Mouse (Mus musculus) lung, embryonic 14.5 days (tissue): ENCODE measurements at regions not wholly inside any gene's neighbourhood (a gene's known extent, or its start where the extent isn't known, plus 50 kb on each side); places are given as distances from the start of the nearest gene placed in this dataset.

Experiments used
- ATAC-seq: fragments of 200-750 bp; cut with Nextera tagmentation; 2 replicates; pipeline ENCODE4 v1.8.0; 2017; ENCODE audit warnings: mild to moderate bottlenecking, moderate TSS enrichment, moderate library complexity; ENCODE audit not compliant: insufficient read depth
- DNase-seq: peaks from one replicate; pipeline ENCODE4 v3.0.0-alpha.2; 2015
- H3K27ac ChIP-seq: fragments of 300-500 bp; sonication (generic); 2 replicates; pipeline ENCODE4 v1.5.1; 2014; ENCODE audit warnings: low read depth, mild to moderate bottlenecking, moderate library complexity
- H3K27me3 ChIP-seq: fragments of 300-500 bp; sonication (generic); 2 replicates; pipeline ENCODE4 v1.6.1; 2014; ENCODE audit warnings: low read length, control low read depth; ENCODE audit not compliant: insufficient read depth
- H3K36me3 ChIP-seq: fragments of 300-500 bp; sonication (generic); 2 replicates; pipeline ENCODE4 v1.6.1; 2014; ENCODE audit warnings: control low read depth; ENCODE audit not compliant: insufficient read depth
- H3K4me1 ChIP-seq: fragments of 300-500 bp; sonication (generic); 2 replicates; pipeline ENCODE4 v1.6.1; 2014; ENCODE audit warnings: antibody characterized with exemption, control low read depth; ENCODE audit not compliant: insufficient read depth
- H3K4me2 ChIP-seq: fragments of 300-500 bp; sonication (generic); 2 replicates; pipeline ENCODE4 v1.6.1; 2014; ENCODE audit warnings: mild to moderate bottlenecking
- H3K4me3 ChIP-seq: fragments of 300-500 bp; sonication (generic); 2 replicates; pipeline ENCODE4 v1.5.1; 2014; ENCODE audit warnings: low read depth, low read length
- H3K9ac ChIP-seq: fragments of 300-500 bp; sonication (generic); 2 replicates; pipeline ENCODE4 v1.6.1; 2014
- H3K9me3 ChIP-seq: fragments of 300-500 bp; sonication (generic); 2 replicates; pipeline ENCODE4 v1.6.1; 2016; ENCODE audit warnings: low read depth, low read length, control low read depth
- CTCF ChIP-seq: IDR thresholded peaks from 2 replicates; pipeline ENCODE4 v1.5.1; 2016; ENCODE audit warnings: antibody characterized with exemption, low read depth
- WGBS: fragments of 180-500 bp; shearing (Covaris S2); extraction: QIAGEN DNeasy Blood & Tissue Kit; methylation state at CpG from one replicate; pipeline ENCODE4 v1.1.7; 2014; 5-methylcytosine and 5-hydroxymethylcytosine counted together

DNA sequence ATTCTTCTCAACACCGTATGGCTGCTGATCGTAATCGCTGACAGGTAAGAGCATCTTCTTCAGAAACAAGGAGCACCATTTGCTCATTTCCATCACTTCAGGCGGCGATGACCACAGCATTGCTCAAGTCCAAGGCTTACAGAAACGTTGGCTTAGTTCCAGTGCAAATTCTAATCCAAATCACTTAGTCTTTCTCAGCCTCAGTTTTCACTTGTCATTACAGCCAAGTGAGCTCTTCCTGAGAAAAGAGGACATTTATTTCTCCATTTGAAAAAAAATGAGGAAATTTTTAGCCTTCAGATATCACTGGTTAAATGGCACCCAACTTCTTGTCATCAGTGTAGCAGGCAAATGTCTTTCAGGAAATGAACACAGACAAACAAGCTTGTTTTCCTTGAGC, 246.8 kb upstream of the Tars start:
- Histone ChIP-seq H3K4me2 (no peak overlapping the region), H3K27me3 (no peaks in the 10 kb centered on the region), H3K4me3 (no peak overlapping the region), H3K36me3 (no peaks in the 10 kb centered on the region), H3K9me3 (no peaks in the 10 kb centered on the region), H3K27ac (no peak overlapping the region), H3K9ac (no peak overlapping the region), H3K4me1 (no peaks in the 10 kb centered on the region)
- ATAC-seq, result no peak
- 73% methylated on average over 6 of the region's 6 CpGs for WGBS
- peak; percentile 69 for DNase-seq
- no peak for TF ChIP-seq CTCF

DNA sequence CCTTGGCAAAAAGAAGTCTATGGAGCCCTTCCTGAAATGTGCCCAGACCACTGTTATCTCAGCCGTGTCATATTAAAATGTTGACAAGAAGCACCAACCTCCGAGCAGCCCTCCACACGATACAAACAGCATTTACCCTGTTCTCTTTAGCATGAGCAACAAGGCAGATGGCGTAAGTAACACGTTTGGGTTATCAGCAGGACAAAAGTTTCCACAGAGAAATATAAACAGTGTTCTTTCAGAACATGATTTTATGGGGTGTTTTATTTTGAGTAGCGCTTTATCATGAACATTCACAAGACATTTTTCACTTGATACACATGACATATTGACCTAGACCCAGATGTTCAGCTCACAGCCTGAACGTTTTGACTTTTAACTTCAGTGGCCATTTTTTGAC, 245.3 kb upstream of the Tars start:
- H3K4me2 ChIP-seq, result no peak overlapping the region
- 23% methylated on average over 7 of the region's 7 CpGs for WGBS

DNA sequence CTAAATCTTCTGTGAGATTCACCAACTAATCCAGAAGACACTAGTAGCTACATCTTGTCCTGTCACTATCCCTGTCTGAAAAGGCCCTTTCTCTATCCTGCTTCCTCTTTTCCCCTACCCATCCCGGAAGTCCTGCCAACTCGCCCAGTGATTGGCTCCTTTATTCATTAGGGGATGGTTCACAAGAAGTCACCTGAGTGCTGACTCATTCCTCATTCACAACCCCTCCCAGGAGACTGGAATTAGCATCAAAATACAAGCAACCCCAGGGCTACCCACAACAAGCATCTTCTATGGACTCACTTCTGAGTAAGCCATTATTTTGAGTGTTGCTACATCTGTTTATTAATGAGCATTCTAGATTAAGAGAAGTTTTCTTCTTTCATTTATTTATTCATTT, 231.2 kb upstream of the Tars start:
- Histone ChIP-seq H3K4me2 (no peak overlapping the region), H3K27ac (no peak overlapping the region), H3K9ac (no peak overlapping the region), H3K4me3 (no peak overlapping the region), H3K27me3 (no peaks in the 10 kb centered on the region), H3K9me3 (no peaks in the 10 kb centered on the region), H3K36me3 (no peaks in the 10 kb centered on the region), H3K4me1 (no peaks in the 10 kb centered on the region)
- TF ChIP-seq CTCF, result no peak
- ATAC-seq (no peak), DNase-seq (no peak)
- WGBS, result 84% methylated on average over 2 of the region's 2 CpGs

More for the DNA sequence above, 245.3 kb upstream of the Tars start:
- no peak for TF ChIP-seq CTCF
- DNase-seq (peak; percentile 90), ATAC-seq (peak; percentile 91)
- Histone ChIP-seq H3K4me1 (no peaks in the 10 kb centered on the region), H3K36me3 (no peaks in the 10 kb centered on the region), H3K4me3 (no peak overlapping the region), H3K9me3 (no peaks in the 10 kb centered on the region), H3K27ac (0 out of 2 replicates have a peak overlapping the region, but pooled peaks have one; percentile 63), H3K27me3 (no peaks in the 10 kb centered on the region), H3K9ac (no peak overlapping the region)

DNA sequence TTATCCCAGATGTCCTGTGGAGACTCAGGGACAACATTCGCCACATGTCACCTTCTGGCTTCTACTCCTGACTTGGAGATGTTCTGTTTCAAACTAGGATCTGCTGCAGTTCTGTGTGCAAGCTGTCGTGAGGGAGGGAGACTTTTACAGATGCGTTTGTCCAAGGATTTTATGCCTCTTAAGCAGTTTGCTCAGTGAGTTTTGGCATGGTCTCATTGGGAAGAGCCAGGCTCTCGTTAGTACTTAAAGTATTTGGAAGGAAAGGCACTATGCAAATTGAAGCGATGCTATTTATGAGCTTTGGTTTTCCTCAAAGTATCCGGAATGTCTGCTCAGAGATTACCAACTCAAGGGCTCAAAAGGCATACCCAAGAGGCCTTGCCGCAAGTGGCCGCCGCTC, 227.0 kb upstream of the Tars start:
- no peak for TF ChIP-seq CTCF
- no peak for DNase-seq
- Histone ChIP-seq H3K4me2 (no peak overlapping the region), H3K27me3 (no peaks in the 10 kb centered on the region), H3K9me3 (no peaks in the 10 kb centered on the region), H3K36me3 (no peaks in the 10 kb centered on the region), H3K4me1 (no peaks in the 10 kb centered on the region), H3K4me3 (no peak overlapping the region), H3K27ac (no peak overlapping the region), H3K9ac (no peak overlapping the region)
- ATAC-seq, result no peak
- whole genome bisulfite sequencing, result 75% methylated on average over 9 of the region's 9 CpGs

DNA sequence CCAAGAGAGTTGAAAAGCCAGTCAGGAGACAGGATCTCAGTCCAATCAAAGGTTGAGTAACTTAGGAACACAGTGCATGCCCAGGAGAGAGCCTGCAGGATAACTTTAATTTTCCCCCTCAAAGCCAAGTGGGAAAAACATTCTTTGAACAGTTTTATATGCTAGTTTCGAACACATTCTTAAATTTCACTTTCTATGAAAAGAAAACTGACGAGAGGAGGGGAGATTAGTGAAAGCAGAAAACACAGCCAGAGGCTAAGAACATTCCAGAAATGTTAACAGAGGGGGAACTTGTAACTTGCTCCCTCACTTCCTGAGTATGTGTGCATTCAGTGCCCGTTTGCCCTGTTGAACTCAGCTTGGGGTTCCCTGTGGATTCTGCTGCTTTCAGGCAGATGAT, 213.0 kb upstream of the Tars start:
- no peak for TF ChIP-seq CTCF

DNA sequence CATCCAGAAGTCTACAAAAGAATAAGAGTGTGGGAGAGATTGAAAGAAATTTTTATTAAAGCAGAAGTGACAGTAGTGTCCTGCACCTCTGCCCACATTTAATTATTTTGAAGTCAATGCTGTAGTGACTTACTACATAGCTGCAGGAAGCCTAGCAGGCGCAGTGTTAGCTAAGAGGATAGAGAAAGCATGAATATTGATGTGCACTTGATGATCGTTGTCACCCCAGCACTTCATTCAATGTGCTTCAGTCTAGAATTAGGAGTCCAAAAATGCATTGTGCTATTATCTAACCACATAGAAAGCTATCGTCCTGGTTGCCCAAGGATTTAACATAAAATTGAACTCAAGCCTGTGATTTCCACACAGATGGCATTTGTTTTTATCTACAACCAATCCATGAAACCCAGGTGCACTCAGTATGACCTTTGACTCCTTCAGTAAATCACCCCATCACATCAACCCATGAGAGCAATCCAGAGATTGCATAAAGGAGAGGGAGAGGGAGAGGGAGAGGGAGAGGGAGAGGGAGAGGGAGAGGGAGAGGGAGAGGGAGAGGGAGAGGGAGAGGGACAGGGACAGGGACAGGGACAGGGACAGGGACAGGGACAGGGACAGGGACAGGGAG, 210.7 kb upstream of the Tars start:
- Histone ChIP-seq H3K9ac (no peak overlapping the region), H3K27me3 (no peaks in the 10 kb centered on the region), H3K27ac (no peak overlapping the region), H3K4me1 (no peaks in the 10 kb centered on the region), H3K9me3 (no peaks in the 10 kb centered on the region), H3K4me3 (no peak overlapping the region), H3K36me3 (no peaks in the 10 kb centered on the region), H3K4me2 (no peak overlapping the region)
- no peak for TF ChIP-seq CTCF
- WGBS, result 75% methylated on average over 3 of the region's 3 CpGs
- ATAC-seq (no peak), DNase-seq (no peak)

More for the DNA sequence above, 213.0 kb upstream of the Tars start:
- H3K36me3 ChIP-seq, result no peaks in the 10 kb centered on the region
- H3K9me3 ChIP-seq, result no peaks in the 10 kb centered on the region
- DNase-seq, result no peak
- no peaks in the 10 kb centered on the region for H3K4me1 ChIP-seq
- no peak overlapping the region for H3K27ac ChIP-seq
- no peak overlapping the region for H3K9ac ChIP-seq
- H3K27me3 ChIP-seq, result no peaks in the 10 kb centered on the region
- H3K4me3 ChIP-seq, result no peak overlapping the region
- H3K4me2 ChIP-seq, result no peak overlapping the region
- ATAC-seq, result no peak
- 45% methylated on average over 3 of the region's 3 CpGs for WGBS

DNA sequence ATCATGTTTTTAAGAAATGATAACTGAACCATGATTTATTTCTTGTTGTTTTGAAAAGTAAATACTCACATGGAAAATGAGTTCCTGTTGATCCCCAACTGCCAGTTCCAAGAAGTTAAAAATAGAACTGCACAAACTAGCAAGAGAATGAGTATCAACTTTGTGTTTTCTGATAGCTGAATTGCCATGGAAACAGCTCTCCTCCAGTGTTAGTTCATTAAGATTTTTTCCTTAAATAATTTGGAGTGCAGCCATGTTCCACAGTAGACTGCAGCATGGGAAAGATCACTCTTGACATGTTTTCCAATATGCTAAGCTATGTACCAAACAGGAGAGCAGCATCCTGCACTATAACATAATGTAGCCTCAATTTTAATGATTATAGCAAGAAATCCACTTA, 208.0 kb upstream of the Tars start:
- Histone ChIP-seq H3K9ac (no peak overlapping the region), H3K4me1 (no peaks in the 10 kb centered on the region), H3K4me2 (no peak overlapping the region), H3K4me3 (no peak overlapping the region), H3K27me3 (no peaks in the 10 kb centered on the region), H3K27ac (no peak overlapping the region), H3K9me3 (no peaks in the 10 kb centered on the region), H3K36me3 (no peaks in the 10 kb centered on the region)
- no peak for TF ChIP-seq CTCF
- DNase-seq (peak; percentile 86), ATAC-seq (peak; percentile 62)

DNA sequence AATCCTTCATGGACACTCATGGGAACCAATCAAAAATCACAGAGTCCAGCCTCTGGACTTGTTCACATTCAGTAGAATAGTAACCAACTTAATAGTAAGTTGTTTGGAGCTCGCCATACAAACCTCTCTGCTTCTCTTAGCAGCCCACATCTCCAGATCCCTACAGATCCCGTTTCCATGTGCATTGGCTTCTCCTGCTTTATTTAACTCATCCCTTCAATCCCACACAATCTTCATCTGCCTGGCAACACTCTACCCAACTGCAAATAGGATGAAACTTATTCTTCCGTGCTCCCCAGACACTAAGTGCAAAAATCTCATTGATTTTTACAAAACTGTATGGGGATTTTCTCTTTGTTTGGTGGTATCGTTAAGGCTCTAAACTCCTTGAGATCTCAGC, 206.2 kb upstream of the Tars start:
- Histone ChIP-seq H3K9me3 (no peaks in the 10 kb centered on the region), H3K4me1 (no peaks in the 10 kb centered on the region), H3K9ac (no peak overlapping the region), H3K27me3 (no peaks in the 10 kb centered on the region), H3K4me2 (no peak overlapping the region), H3K27ac (no peak overlapping the region), H3K36me3 (no peaks in the 10 kb centered on the region), H3K4me3 (no peak overlapping the region)
- DNase-seq (no peak), ATAC-seq (no peak)
- TF ChIP-seq CTCF, result no peak
- 91% methylated on average over 4 of the region's 4 CpGs for WGBS
